Mouse (Mus musculus) urinary bladder, postnatal 36 days (tissue): ENCODE measurements at regions not wholly inside any gene's neighbourhood (a gene's known extent, or its start where the extent isn't known, plus 50 kb on each side); places are given as distances from the start of the nearest gene placed in this dataset.

ENCODE experiments used
- DNase-seq, 2 experiments: peaks; one replicate each; pipeline ENCODE4 v3.0.0; 2022; ENCODE audit warnings: low spot score in 2 of 2, mixed read lengths in 1 of 2

GRCm38 (mm10) chrX:21644851-21645250, 69.8 kb upstream of the Slc6a14 start:
- no peak for DNase-seq

DNA sequence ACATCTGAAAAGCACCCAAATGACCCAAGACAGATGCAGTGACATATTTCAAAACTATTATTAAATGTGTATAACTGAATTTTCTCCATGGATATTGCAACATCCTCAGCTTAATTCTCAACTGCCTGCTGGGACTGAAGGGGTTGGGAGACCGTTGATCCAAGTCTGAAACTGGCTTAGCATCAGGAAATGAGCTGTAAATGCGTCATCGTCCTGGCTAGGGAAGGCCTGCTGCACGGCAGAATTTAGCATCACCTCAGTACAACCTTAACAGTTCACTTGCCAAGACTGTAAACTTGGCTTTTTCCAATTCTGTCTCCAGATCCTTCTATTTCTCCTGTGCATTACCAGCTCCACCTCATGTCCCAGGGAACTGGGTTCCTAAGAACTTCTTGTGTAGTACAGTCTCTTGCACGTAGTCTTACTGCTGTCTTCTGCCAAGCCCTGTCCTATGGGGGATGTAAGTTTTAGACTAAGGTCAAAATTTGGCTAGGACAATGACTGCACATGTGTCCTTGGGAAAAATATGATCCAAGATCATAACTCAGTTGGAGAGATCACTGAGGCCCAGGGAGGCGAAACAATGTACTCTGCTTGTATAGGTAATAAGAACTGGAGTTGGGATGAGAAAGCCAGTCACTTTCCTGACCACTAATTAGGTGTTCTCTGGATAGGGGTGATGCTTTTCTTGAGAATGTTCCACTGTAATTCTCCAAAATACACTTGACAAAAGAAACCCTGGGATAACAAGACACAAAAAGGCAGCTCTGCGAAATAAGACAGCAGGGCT, 63.0 kb upstream of the Slc6a14 start:
- DNase-seq, result peak; percentile 0 to 4
